Mouse (Mus musculus): ENCODE measurements around the gene Dnajc9. TPM values are rescaled to one million over a fixed set of nuclear protein-coding genes. Genes with fewer than 3 reads are reported as not detected.

Dnajc9 gene
- total RNA-seq (2021), result 35.2 and 39.1 TPM in 2 replicates
- long read RNA-seq, transcript Dnajc9-201 (5 exons, 1,631 nt), result major isoform, 37 of 46 reads
- long read RNA-seq, partial matches to known transcripts, result 1 of 46 reads
- long read RNA-seq, other reads (novel, unspliced or antisense), result 4 of 46 reads

DNA sequence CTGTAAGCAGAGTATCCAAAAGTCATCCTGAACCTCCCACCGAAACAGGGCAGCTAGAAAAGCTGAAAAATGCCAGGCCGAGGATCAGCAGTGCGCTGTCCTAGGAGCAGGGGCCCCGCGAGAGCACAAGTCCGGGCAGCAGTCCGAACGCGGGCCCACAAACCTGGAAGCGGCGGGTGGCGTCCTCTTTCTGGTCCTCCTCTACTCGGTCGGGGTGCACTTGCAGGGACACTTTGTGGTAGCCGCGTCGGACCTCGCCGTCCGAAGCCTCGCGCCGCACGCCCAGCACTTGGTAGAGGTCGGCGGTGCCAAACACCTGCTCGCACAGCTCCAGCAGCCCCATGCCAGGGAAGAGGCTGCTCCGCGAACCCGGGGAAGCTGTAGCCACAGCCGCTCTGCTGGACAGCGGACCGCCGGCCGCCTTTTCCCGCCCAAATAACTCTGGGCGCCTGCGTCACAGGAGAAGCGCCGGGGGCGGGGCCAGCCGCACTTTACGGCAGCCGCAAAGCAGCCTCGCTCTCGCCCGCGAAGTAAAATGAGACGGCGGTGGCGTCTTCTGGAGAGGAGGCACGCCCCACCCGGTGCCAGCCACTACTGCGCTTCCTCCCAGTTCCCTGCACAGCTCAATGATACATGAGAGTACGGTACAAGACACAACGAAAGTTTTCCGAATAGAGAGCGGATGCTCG, at the start of gene Dnajc9:
Gene Dnajc9 (minus strand): TSS at position 470 of the 689 bp plus-strand sequence.
- DNase-seq, result peak; percentile 96

DNA sequence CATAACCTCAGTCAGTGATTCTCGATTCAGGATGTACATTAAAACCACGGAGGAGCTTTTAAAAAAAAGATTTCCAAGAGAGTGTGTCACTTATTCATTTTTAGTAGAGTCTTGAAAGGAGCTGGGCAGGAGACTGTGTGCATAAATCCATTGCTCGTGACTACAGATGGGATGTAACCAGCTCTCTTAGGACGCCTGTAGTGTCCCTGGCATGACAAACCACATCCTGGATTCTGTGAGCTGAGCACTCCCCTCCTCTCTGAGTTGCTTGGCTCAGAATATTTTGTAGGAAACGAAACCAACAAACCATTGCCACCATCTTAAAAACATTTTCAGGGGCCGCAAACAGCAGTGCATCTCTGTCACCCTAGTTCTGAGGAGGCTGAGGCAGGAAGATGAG, 48.3 kb upstream of the Dnajc9 start:
- no peak for DNase-seq

DNA sequence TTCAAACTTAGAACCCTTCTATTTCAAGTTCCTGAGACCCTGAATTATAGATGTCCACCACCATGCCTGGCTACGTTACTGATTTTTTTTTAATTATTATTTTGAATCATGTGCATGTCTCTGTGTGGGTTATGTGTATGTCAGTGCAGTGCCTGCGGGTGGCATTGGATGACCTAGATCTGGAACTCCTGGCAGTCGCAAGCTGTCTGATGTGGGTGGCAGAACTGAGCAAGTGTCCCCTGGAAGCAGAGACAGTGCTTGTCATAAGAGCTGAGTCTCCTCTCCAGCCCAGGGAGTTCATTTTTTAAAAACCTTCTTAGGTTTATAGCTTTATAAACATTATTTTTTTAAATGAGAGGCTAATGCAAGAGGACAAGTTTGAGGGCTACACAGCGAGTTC, 43.7 kb upstream of the Dnajc9 start:
- DNase-seq, result no peak

DNA sequence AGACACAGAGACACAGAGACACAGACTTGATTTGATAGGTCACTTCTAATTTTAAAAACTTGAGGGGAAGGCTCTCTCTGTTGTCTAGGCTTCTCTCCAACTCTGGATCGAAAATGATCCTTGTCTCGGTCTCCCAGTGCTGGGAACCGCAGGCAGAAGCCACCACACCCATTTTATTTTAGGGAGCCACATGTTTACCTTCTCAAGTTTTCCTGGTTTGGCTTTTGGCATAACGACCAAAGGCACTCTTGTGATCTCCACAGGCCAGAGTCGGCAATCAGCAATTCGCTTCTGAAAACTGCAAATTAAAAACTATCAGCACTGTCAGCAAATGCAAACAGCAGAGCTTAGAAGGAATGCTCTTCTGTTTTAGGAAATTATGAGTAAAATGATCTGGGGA, 43.0 kb upstream of the Dnajc9 start:
- no peak for DNase-seq

DNA sequence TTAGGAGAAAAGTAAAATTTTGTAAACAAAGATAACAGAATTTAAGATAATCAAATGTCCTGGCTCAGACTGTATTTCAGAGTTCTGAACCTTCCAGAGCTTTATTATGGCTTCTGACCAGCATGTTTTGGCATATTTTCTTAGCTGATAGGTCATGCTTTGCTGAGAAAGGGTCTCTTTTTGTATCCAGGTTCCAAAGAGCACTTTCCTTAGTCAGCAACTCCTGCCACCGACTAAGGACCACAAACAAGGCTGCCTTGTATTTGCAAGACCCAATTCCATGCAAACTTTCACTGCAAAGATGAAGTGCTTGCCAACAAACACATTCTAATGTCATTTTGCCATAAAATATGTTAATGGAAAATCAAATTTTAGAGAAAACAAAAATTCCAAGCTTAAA, 41.1 kb upstream of the Dnajc9 start:
- DNase-seq, result no peak

DNA sequence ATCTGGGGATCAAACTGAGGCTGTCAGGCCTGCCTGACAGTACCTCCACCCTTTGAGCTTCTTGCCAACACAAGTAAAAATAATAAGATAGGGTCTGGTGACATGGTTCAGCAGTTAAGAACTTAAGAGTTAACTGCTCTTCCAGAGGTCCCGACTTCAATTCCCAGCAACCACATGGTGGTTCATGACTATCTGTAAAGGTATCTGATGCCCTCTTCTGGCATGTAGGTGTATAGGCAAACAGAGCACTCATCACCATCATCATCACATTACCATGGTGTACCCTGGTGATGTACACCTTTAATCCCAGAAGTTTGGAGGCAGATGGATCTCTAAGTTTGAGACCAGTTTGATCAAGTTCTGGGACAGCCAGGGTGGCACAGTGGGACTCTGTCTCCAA, 39.9 kb upstream of the Dnajc9 start:
- DNase-seq, result no peak

DNA sequence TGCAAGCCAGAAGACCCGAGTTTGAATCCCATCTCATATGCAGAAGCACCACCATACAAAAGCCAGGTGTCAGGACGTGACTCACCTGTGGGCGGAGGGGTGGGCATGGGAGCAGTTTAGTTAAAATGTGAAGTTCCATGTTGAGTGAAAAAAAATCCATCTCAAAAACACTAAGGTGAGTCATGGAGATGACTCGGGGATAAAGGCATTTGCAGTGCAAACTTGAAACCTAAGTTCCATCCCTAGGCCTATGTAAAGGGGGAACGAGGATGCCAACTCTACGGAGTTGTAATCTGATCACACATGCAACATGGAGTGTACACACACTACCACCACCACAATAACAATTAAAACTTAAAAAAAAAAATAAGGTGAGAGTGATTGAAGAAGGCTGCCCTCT, 34.3 kb upstream of the Dnajc9 start:
- DNase-seq, result no peak

DNA sequence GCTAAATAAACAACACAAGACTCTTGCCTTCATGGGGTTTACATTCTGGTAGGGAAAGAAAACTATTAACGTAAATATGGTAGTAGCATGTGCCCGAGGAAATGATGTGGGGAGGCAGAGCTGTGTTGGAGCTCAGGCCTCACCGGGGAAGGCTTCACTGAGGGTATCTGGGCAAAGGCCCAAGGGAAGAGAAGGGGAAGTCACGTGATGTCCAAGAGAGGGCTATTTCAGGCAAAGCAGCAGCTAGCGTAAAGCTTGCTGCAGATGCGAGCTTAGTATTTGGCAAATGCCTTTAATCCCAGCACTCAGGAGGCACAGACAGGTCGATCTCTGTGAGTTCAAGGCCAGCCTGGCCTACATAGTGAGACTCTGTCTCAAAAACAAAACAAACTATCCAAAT, 33.5 kb upstream of the Dnajc9 start:
- DNase-seq, result no peak

DNA sequence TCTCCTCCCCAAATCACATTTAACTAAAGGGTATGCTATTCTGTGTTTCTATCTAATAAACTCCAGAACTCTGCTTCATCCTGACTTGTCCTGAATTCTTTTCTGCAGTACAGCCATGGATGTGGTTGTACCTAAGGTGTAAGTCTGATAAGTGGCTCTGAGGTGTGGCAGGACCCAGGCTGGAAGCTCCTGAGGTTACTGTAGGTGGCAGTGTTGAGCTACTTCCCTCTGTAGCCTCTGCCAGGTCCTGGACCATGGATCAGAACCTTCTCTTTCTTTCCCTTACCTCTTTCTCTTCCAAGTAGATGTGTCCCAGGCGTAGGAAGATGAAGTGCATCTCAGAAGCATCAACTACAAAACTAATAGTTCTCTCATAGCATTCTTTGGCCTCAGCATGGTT, 11.4 kb upstream of the Dnajc9 start:
- DNase-seq, result no peak

DNA sequence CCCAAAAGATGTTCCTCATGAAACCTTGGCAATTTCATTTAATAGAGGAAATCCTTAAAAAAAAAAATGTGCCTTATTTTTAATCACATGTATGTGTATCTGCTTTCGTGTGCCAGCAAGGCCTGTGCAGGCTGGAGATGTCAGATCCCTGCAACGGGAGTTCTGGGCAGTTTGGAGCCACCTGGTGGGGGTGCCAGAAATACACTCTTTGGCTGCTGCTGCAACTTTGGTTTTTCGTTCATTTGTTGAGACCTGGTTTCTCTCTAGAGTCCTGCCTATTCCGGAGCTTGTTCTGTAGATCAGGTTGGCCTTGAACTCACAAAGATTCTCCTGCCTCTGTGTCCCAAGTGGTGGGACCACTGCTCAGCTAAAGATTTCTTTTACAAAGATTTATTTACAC, 10.2 kb upstream of the Dnajc9 start:
- DNase-seq, result peak; percentile 47

DNA sequence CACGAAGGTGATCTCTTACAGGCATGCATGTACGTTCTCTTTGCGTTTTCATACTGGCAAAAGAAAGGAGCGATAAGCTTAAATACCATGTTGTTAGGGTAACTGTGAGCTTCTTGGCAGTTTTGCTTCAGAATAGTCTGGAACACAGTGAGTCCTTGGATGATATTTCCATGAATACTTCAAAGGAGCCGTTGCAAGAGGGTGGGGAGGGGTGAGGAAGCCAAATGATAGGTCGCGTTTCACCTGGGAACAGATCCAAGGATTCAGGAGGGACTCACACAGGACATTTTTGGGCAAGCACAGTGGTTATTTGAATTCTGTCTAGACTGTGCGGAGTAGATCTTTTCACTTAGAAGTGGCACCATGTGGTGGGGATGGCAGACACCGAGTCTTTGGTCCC, 8.5 kb upstream of the Dnajc9 start:
- no peak for DNase-seq

DNA sequence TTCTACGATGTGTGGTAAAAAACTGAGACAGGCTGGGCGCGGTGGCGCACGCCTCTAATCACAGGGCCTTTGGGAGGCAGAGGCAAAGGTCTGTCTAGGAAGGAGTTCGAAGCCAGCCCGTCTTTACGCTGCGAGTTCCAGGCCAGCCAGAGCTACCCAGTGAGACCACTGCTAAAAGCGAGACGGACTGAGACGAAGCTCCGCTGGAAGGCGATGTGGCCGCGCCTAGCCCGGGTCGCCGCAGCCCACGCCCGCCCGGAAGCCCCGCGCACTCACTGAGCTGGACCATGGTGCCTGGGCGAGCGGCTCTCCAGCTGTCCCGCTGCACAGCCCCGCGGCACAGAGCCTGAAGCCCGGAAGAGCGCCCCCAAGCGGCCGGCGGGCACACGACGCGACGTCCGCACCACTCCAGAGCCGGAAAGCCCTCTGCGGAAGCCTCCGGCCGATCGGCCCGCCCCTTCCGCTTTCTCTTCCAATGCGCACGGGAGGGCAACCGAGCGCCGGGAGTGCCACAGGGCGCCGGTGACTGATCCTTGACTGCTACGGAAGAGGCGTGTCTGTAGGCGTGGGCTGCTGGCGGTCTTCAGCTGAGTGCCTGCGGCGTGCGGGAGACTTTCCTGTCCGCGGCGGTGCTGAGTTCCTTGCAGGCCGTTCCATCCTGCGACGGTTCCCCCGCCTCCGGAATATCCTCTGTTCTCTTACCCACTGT, 4.6 kb upstream of the Dnajc9 start, which contains the start of gene Mrps16:
Gene Mrps16 (minus strand): TSS at position 430 of the 709 bp plus-strand sequence.
- peak; percentile 93 for DNase-seq

DNA sequence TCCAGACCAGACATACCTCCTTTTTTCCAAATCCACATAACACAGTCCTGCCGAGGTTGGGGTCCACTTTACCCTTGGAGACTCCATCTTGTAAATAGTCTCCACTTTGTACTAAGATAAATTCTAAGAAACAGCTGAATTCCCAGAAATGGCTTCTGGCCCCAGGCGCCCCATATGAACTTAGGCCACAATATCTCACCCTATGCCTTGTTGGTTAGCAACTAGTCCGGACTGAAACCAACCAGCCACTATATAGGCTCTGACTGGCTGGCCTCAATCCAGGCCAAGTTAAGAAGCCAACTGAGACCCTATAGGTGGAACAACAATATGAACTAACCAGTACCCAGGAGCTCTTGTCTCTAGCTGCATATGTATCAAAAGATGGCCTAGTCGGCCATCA, 3.6 kb upstream of the Dnajc9 start:
- no peak for DNase-seq

DNA sequence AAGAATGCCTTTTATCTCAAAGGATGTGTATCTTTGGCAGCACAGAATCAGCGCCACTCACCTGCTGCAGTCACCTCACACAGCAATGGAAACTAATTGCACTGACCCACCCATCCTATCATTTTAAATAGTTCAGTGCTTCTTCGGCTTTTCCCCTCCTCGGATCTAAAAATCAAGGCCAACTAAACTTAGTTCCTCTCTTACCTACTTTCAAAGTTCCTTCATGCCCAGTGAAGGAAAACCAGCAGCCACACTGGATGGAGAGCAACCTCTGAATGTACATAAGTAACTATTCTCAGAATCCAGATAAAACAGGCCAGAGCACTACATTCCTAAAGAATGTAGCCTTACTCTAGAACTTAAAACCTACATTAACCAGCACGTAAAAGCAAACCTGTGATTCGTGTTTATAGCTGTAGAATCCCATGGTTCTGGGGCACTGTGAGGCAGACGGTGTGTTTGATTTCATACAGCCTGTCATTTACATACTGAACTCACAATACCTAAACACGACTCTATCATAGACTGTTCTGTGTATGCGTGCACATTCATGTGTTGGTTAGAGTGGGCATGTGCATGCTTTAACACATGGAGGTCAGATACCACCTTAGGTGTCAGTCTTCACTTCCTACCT, 853 bp upstream of the Dnajc9 start:
- no peak for DNase-seq

DNA sequence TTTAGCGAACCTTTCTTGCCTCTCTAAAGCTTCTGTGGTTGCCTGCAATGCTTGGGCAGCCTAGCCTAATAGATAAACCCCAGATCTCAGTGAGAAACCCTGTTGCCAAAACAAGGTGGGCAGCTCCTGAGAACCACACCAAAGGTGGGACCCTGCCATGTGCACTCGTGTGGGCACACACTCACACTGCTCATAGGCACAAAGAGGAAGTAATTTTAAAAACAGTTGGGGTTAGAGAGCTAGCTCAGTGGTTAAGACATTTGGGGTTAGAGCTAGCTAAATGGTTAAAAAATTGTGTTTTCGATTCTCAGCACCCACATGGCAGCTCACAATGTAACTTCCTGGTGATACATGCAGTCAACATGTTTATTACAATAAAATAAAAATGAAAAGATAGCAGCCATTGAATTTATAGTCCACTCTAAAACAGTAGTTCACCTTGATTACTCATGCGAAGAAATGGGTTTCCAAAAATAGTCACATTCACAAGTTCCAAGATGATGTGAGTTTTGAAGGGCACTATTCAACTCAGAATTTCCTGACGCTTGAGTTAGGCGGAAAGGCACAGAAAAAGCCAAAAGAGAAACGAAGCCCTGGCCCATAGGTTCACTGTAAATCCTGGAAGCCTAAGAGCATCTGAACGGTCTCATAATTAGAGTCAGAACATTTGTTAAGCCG, 8.8 kb downstream of the Dnajc9 start:
- DNase-seq, result no peak

DNA sequence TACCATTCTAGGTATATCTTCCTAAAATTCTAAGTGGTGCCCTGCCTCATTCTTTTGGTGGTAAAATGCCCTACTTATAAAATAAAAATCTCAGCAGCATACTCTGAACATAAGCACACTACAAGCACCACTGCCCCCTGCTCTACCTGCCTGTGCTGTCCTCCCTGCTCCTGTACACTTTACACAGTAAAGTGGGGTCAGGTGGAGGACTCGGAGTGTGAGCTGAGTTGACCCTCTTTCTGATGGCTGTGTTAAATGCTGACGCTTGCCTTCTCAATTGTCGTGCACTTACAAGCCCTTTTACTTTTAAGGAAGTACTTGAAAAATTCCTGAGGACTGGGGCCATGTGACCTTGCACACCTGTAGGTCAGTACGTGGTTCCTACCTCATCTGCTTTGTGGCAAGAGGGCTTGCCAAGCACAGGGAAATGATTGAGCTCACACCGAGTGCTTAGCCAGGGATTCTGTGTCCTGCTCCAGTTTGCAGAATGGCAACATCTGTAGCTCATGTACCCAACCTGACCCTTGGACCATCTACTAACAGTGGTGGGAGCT, 9.5 kb downstream of the Dnajc9 start:
- DNase-seq, result no peak

DNA sequence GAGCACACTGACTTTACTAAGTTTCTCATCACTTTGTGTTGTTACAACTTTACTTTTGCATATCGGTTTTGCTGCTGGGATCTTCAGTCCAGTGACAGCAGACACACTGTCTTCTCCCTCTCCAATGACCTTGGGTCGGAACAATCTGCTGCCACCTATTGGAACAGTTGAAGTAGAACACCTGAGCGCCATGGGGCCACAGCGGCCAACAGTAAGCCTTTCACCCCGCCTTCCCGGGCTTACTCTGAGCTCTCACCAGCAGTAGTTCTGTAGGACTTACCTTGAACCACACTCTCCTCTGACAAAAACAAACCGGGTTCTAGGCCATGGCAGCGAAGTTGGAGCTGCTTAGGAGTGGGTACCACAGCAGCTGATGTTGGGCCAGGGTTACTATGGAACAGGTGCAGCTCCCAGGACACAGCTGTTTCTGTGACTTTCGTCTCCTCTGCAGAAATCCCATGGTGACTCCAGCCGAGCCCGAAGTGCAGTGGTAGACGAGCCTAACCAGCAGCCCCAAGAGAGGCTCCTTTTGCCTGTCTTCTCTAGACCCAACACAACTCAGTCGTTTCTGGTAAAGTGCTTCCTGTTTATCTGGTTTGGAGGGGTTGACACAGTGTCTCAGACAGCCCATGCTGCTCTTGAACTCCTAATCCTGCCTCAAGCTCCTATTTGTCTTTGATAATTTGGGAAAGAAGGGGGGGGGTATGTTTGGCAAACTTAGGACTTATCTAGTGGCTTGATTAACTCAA, 10.2 kb downstream of the Dnajc9 start:
- DNase-seq, result peak; percentile 47

DNA sequence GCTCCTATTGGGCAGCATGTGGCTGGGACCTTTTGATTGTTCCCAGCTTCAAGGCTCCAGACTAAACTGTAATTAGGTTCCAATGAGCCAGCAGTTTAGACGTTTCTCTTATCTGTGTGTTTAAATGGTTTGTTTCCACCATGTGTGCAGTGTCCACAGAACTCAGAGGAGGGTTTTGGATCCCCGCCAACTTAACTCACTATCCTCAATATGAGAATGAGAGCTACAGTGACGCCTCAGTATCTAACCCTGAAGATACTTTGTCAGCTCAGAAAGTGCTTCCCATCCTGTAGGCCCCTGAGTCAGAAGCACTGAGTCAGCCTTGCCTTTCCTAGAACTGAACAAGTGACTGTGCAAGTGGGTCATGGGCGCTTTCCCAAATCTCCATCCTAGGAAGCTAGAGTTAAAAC, 11.6 kb downstream of the Dnajc9 start:
- peak; percentile 41 for DNase-seq

DNA sequence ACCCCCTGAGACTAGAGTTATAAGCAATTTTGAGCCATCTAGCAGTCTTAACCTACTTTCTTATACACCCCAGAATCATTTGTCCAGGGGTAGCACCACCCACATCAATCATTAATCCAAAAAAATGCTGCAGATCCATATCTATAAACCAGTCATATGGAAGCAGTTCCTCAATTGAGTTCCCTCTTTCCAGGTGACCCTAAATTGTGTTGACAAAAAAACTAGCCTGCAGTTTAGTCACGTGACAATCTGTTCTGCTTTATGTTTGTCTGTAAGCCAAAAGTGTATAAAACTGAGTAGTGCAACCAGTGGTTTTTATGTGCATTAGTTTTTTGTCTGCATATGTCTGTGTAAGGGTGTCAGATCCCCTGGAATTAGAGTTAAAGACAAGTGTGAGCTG, 16.9 kb downstream of the Dnajc9 start:
- DNase-seq, result no peak

DNA sequence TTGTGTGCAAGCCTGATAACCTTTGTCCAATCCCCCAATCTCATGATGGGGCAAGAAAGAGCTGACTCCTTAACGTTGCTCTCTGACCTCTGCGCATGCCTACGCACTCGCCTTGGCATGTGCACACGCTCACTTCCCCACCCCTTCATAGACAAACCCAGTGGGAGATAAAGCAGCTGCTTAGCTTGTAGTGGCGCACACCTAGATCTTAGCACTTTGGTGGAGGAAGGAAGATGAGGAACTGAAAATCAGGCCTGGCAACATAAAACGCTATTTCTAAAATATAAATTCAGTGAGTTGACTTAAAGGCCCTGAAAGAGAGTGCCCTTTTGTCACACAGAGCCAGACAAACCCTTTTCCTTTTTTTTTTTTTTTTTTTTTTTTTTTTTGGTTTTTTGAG, 17.9 kb downstream of the Dnajc9 start:
- DNase-seq, result no peak

DNA sequence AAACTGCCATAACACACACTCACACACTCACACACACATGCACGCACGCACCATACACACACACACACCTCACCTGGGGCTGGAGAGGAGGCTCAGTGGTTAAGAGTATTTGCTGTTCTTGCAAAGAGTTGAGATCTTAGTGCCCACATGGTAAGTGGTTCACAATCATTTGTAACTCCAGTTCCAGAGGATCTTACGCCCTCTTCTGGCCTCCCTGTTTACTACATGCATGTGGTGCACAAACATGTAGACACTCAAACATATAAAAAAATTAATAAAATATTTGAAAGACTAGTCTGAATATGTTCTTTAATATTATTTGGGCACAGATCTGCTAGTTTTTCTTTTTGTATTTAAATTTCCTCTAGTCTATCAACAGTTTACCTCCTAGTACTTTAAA, 20.4 kb downstream of the Dnajc9 start:
- no peak for DNase-seq

DNA sequence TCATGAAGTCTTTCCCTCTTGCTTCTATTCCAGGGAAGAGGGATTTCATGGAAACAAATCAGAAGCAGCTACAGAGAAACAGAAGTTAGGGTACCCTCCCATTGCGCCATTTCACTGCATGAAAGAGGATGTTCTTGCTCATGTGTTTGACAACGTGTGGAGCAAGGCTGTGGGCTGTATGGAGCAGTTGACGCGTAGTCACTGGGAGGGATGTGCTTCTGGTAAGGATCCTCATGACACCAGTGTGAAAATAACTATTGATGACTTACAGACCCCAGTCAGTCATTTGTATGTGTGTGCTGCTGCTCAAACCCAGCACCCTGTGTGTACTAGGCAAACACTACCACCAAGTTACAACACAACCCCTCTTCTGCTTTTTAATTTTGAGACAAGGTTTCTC, 25.5 kb downstream of the Dnajc9 start:
- no peak for DNase-seq

Data from adrenal gland, postnatal 25 days (tissue).